Mouse (Mus musculus) CH12.LX (cell line): Measurements from ENCODE around the gene Gm4869.

Experiments used
- CHD2 ChIP-seq: IDR thresholded peaks from 2 replicates; pipeline ENCODE4 v1.6.1; 2011; ENCODE audit warnings: low read length, improper control_type of control experiment
- E2F4 ChIP-seq: IDR thresholded peaks from 2 replicates; pipeline ENCODE4 v1.6.1; 2011; ENCODE audit warnings: low read depth, low read length, improper control_type of control experiment; ENCODE audit not compliant: insufficient replicate concordance
- EP300 ChIP-seq: IDR thresholded peaks from 2 replicates; pipeline ENCODE4 v1.6.1; 2011; ENCODE audit warnings: low read length, improper control_type of control experiment
- RAD21 ChIP-seq: IDR thresholded peaks from 2 replicates; pipeline ENCODE4 v1.6.1; 2011; ENCODE audit warnings: low read depth, mild to moderate bottlenecking, low read length, improper control_type of control experiment, moderate library complexity
- USF1 ChIP-seq: IDR thresholded peaks from 2 replicates; pipeline ENCODE4 v1.6.1; 2014; ENCODE audit warnings: low read depth, mild to moderate bottlenecking, inconsistent platforms, low read length, improper control_type of control experiment

DNA sequence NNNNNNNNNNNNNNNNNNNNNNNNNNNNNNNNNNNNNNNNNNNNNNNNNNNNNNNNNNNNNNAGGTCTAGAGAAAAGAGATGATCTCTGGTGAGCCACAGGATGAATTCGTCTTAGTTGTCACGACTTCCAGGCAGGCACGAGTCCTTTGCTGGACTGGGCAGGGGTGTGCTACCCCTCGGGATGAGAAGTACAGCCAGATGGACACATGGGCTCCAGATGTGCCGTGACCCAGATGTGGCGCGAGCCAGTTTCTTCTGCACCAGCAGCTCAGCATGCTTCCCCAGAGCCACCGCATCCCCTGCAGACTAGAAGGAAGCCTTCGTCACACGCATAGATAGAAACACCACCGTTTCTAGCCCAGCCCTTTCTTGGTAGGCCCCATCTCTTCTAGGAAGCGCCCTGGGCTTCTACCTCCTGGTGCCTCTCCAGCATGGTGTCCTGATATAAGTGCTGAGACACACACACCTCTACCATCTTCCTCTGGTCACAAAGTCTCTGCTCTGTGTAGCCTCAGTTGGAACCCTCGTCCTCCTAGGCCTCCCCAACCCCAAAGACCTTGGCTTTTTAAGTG, 92.8 kb downstream of the Gm4869 start:
- TF ChIP-seq CHD2 (no peak), E2F4 (no peak), USF1 (no peak), EP300 (no peak), RAD21 (no peak)
